Mouse (Mus musculus): Measurements from ENCODE around the gene Jade1.

- no peak for TF ChIP-seq CTCF (conservative IDR thresholded peaks at IDR 0.05; ENCODE audit: low read length)
- no peak for TF ChIP-seq NANOG (IDR thresholded peaks at IDR 0.05; ENCODE audit: borderline replicate concordance, low read length)
Observed at GRCm38 (mm10) chr3:41537957-41538356, 17.6 kb upstream of the Jade1 start.

Measured in E14TG2a.4 (cell line).